Mouse (Mus musculus) hindbrain, embryonic 14.5 days (tissue): ENCODE data around the gene Dlx3. TPM values are rescaled to one million over a fixed set of nuclear protein-coding genes. Genes with fewer than 3 reads are reported as not detected.

ENCODE experiments used
- ATAC-seq: fragments of 200-750 bp; cut with Nextera tagmentation; 2 replicates; pipeline ENCODE4 v1.8.0; 2017; ENCODE audit warnings: moderate number of reproducible peaks, mild to moderate bottlenecking, moderate TSS enrichment, moderate library complexity; ENCODE audit not compliant: low FRiP score
- DNase-seq: peaks from one replicate; pipeline ENCODE4 v3.0.0-alpha.2; 2015; ENCODE audit warnings: low spot score
- H3K27ac ChIP-seq: fragments of 300-500 bp; sonication (generic); 2 replicates; pipeline ENCODE4 v1.5.1; 2014; ENCODE audit warnings: mild to moderate bottlenecking, moderate library complexity
- H3K27me3 ChIP-seq: fragments of 300-500 bp; sonication (generic); 2 replicates; pipeline ENCODE4 v1.6.1; 2014; ENCODE audit warnings: mild to moderate bottlenecking, low read length, mixed read lengths; ENCODE audit not compliant: control insufficient read depth, insufficient read depth
- H3K36me3 ChIP-seq: fragments of 300-500 bp; sonication (generic); replicated peaks from 2 replicates; pipeline ENCODE4 v1.6.1; 2014; ENCODE audit not compliant: control insufficient read depth, insufficient read depth
- H3K4me1 ChIP-seq: fragments of 300-500 bp; sonication (generic); replicated peaks from 2 replicates; pipeline ENCODE4 v1.6.1; 2014; ENCODE audit warnings: antibody characterized with exemption, low read length, mixed read lengths; ENCODE audit not compliant: control insufficient read depth, insufficient read depth
- H3K4me2 ChIP-seq: fragments of 300-500 bp; sonication (generic); replicated peaks from 2 replicates; pipeline ENCODE4 v1.6.1; 2014; ENCODE audit warnings: mild to moderate bottlenecking, moderate library complexity
- H3K4me3 ChIP-seq: fragments of 300-500 bp; sonication (generic); replicated peaks from 2 replicates; pipeline ENCODE4 v1.5.1; 2014; ENCODE audit warnings: mild to moderate bottlenecking, low read length
- H3K9ac ChIP-seq: fragments of 300-500 bp; sonication (generic); 2 replicates; pipeline ENCODE4 v1.6.1; 2014
- H3K9me3 ChIP-seq: fragments of 300-500 bp; sonication (generic); 2 replicates; pipeline ENCODE4 v1.6.1; 2016; ENCODE audit warnings: low read length; ENCODE audit not compliant: control insufficient read depth
- WGBS: fragments of 180-500 bp; shearing (Covaris S2); extraction: QIAGEN DNeasy Blood & Tissue Kit; methylation state at CpG from one replicate; pipeline ENCODE4 v1.1.7; 2014; 5-methylcytosine and 5-hydroxymethylcytosine counted together
- polyA plus RNA-seq: library from polyadenylated mRNA; unstranded; fragments of >200 nt; fragmentation: Nextera tagmentation; extraction: Ambion mirVana; gene quantifications from 2 replicates; pipeline ENCODE4 v1.2.1, GENCODE M21; 2014

The Dlx3 gene
- polyA plus RNA-seq, 1 experiment from 2014 or later = 0.07 TPM

- no peak overlapping the region for H3K4me3 ChIP-seq
- H3K4me2 ChIP-seq = peak overlapping the region; percentile 54
- H3K27ac ChIP-seq = no peak overlapping the region
- H3K9ac ChIP-seq = no peak overlapping the region
- no peaks in the 10 kb centered on the region for H3K36me3 ChIP-seq
- peaks cover 97% of the 10 kb centered on the region for H3K27me3 ChIP-seq
- ATAC-seq (no peak), DNase-seq (no peak)
- no peaks in the 10 kb centered on the region for H3K9me3 ChIP-seq
- WGBS = under 1% methylated on average over 34 of the region's 34 CpGs
- H3K4me1 ChIP-seq = peaks cover 18% of the 10 kb centered on the region; the same call in 1 of the 2 replicates
Observed at GRCm38 (mm10) chr11:95144946-95145483, 25.1 kb downstream of the Dlx3 start.

GRCm38 (mm10) chr11:95145851-95146403, 26.0 kb downstream of the Dlx3 start, which contains the start of gene Dlx4:
Dlx4 (minus strand) TSS chr11:95146263.
- no peak for ATAC-seq
- no peak for DNase-seq
- Histone ChIP-seq H3K9me3 (no peaks in the 10 kb centered on the region), H3K36me3 (no peaks in the 10 kb centered on the region), H3K4me2 (peak within 1 kb of the TSS; percentile 54), H3K27ac (no peak within 1 kb of the TSS), H3K4me3 (peak within 1 kb of the TSS; percentile 30), H3K4me1 (peaks cover 18% of the 10 kb centered on the region; the same call in 1 of the 2 replicates), H3K27me3 (peaks cover 97% of the 10 kb centered on the region), H3K9ac (peak within 1 kb of the TSS; percentile 32; the same call in 1 of the 2 replicates)
- under 1% methylated on average over 48 of the region's 48 CpGs for WGBS

GRCm38 (mm10) chr11:95148754-95149153, 28.8 kb downstream of the Dlx3 start:
- WGBS = 2% methylated on average over 9 of the region's 9 CpGs
- peaks cover 96% of the 10 kb centered on the region for H3K27me3 ChIP-seq
- H3K4me1 ChIP-seq = peaks cover 13% of the 10 kb centered on the region; the same call in 1 of the 2 replicates
- DNase-seq (no peak), ATAC-seq (no peak)
- no peak overlapping the region for H3K27ac ChIP-seq
- H3K4me3 ChIP-seq = no peak overlapping the region
- H3K4me2 ChIP-seq = no peak overlapping the region
- no peaks in the 10 kb centered on the region for H3K9me3 ChIP-seq
- no peaks in the 10 kb centered on the region for H3K36me3 ChIP-seq
- H3K9ac ChIP-seq = no peak overlapping the region

GRCm38 (mm10) chr11:95149462-95150268, 29.7 kb downstream of the Dlx3 start:
- WGBS = 2% methylated on average over 27 of the region's 27 CpGs
- ATAC-seq (no peak), DNase-seq (no peak)
- Histone ChIP-seq H3K4me3 (no peak overlapping the region), H3K4me2 (no peak overlapping the region), H3K9ac (no peak overlapping the region), H3K27ac (no peak overlapping the region), H3K36me3 (no peaks in the 10 kb centered on the region), H3K4me1 (peaks cover 13% of the 10 kb centered on the region; the same call in 1 of the 2 replicates), H3K27me3 (peaks cover 87% of the 10 kb centered on the region), H3K9me3 (no peaks in the 10 kb centered on the region)

GRCm38 (mm10) chr11:95150269-95151049, 30.5 kb downstream of the Dlx3 start:
- Histone ChIP-seq H3K36me3 (no peaks in the 10 kb centered on the region), H3K4me2 (no peak overlapping the region), H3K9ac (no peak overlapping the region), H3K4me3 (no peak overlapping the region), H3K9me3 (no peaks in the 10 kb centered on the region), H3K27me3 (peaks cover 79% of the 10 kb centered on the region), H3K27ac (no peak overlapping the region), H3K4me1 (peaks cover 8% of the 10 kb centered on the region; the same call in 1 of the 2 replicates)
- 1% methylated on average over 33 of the region's 33 CpGs for WGBS
- no peak for DNase-seq
- no peak for ATAC-seq

GRCm38 (mm10) chr11:95153116-95153515, 33.2 kb downstream of the Dlx3 start:
- H3K27ac ChIP-seq = no peak overlapping the region
- H3K27me3 ChIP-seq = peaks cover 53% of the 10 kb centered on the region
- H3K4me1 ChIP-seq = no peaks in the 10 kb centered on the region
- DNase-seq (no peak), ATAC-seq (no peak)
- 26% methylated on average over 5 of the region's 5 CpGs for WGBS
- no peak overlapping the region for H3K9ac ChIP-seq
- H3K4me3 ChIP-seq = no peak overlapping the region
- no peaks in the 10 kb centered on the region for H3K36me3 ChIP-seq
- no peaks in the 10 kb centered on the region for H3K9me3 ChIP-seq
- H3K4me2 ChIP-seq = no peak overlapping the region

GRCm38 (mm10) chr11:95153681-95154080, 33.8 kb downstream of the Dlx3 start:
- no peaks in the 10 kb centered on the region for H3K9me3 ChIP-seq
- H3K9ac ChIP-seq = no peak overlapping the region
- H3K4me2 ChIP-seq = no peak overlapping the region
- WGBS = 78% methylated on average over 5 of the region's 5 CpGs
- H3K36me3 ChIP-seq = no peaks in the 10 kb centered on the region
- no peak overlapping the region for H3K4me3 ChIP-seq
- H3K27ac ChIP-seq = no peak overlapping the region
- peaks cover 47% of the 10 kb centered on the region for H3K27me3 ChIP-seq
- no peak for DNase-seq
- no peaks in the 10 kb centered on the region for H3K4me1 ChIP-seq
- ATAC-seq = no peak

- DNase-seq (no peak), ATAC-seq (no peak)
- 79% methylated on average over 2 of the region's 2 CpGs for WGBS
- no peaks in the 10 kb centered on the region for H3K9me3 ChIP-seq
- no peak overlapping the region for H3K9ac ChIP-seq
- no peaks in the 10 kb centered on the region for H3K36me3 ChIP-seq
- H3K4me1 ChIP-seq = no peaks in the 10 kb centered on the region
- peaks cover 31% of the 10 kb centered on the region for H3K27me3 ChIP-seq
- no peak overlapping the region for H3K4me3 ChIP-seq
- H3K27ac ChIP-seq = no peak overlapping the region
- no peak overlapping the region for H3K4me2 ChIP-seq
Observed at GRCm38 (mm10) chr11:95155511-95155910, 35.6 kb downstream of the Dlx3 start.

- WGBS = 68% methylated on average over 5 of the region's 5 CpGs
- H3K36me3 ChIP-seq = no peaks in the 10 kb centered on the region
- no peaks in the 10 kb centered on the region for H3K4me1 ChIP-seq
- peaks cover 12% of the 10 kb centered on the region for H3K27me3 ChIP-seq
- no peak overlapping the region for H3K27ac ChIP-seq
- no peak overlapping the region for H3K4me3 ChIP-seq
- H3K9ac ChIP-seq = no peak overlapping the region
- no peak overlapping the region for H3K4me2 ChIP-seq
- H3K9me3 ChIP-seq = no peaks in the 10 kb centered on the region
- DNase-seq (no peak), ATAC-seq (no peak)
Observed at GRCm38 (mm10) chr11:95157356-95157755, 37.4 kb downstream of the Dlx3 start.
